Mouse (Mus musculus) C2C12 (cell line): ENCODE data around the gene Ptprm. TPM values are rescaled to one million over a fixed set of nuclear protein-coding genes. Genes with fewer than 3 reads are reported as not detected.

Source experiments
- H3K27me3 ChIP-seq: one replicate; pipeline ENCODE4 v1.6.1; 2011; ENCODE audit not compliant: control insufficient read depth, insufficient read depth, insufficient read length
- H3K36me3 ChIP-seq: one replicate; pipeline ENCODE4 v1.6.1; 2011; ENCODE audit not compliant: control insufficient read depth, insufficient read depth
- H3K4me3 ChIP-seq: one replicate; pipeline ENCODE4 v1.5.1; 2011; ENCODE audit warnings: mild to moderate bottlenecking, control low read depth; ENCODE audit not compliant: poor library complexity, insufficient read depth, severe bottlenecking
- H3K79me2 ChIP-seq: one replicate; pipeline ENCODE4 v1.6.1; 2011; ENCODE audit not compliant: control insufficient read depth, insufficient read depth
- H3K79me3 ChIP-seq: one replicate; pipeline ENCODE4 v1.6.1; 2011; ENCODE audit warnings: low read depth, control low read depth
- H3ac ChIP-seq: one replicate; pipeline ENCODE3; 2011; ENCODE audit warnings: low read depth; ENCODE audit not compliant: control insufficient read depth, insufficient read length
- CEBPB ChIP-seq: IDR thresholded peaks from one replicate; pipeline ENCODE4 v1.6.1; 2011; ENCODE audit warnings: low read depth, mild to moderate bottlenecking, control low read depth, moderate library complexity
- CTCF ChIP-seq: IDR thresholded peaks from one replicate; pipeline ENCODE4 v1.5.1; 2011; ENCODE audit not compliant: control insufficient read depth, insufficient read depth, insufficient read length
- FOSL1 ChIP-seq: IDR thresholded peaks from one replicate; pipeline ENCODE4 v1.8.0; 2011; ENCODE audit warnings: mild to moderate bottlenecking, low read length; ENCODE audit not compliant: poor library complexity, insufficient read depth, severe bottlenecking
- MAX ChIP-seq: IDR thresholded peaks from one replicate; pipeline ENCODE4 v1.6.1; 2011; ENCODE audit warnings: mild to moderate bottlenecking, control low read depth
- MYOD1 ChIP-seq: IDR thresholded peaks from one replicate; pipeline ENCODE4 v1.6.1; 2011; ENCODE audit warnings: low read depth; ENCODE audit not compliant: control insufficient read depth, insufficient read length
- MYOG ChIP-seq: IDR thresholded peaks from one replicate; pipeline ENCODE4 v1.6.1; 2011; ENCODE audit not compliant: control insufficient read depth, insufficient read length; ENCODE audit errors: extremely low read depth
- USF1 ChIP-seq: IDR thresholded peaks from one replicate; pipeline ENCODE4 v1.6.1; 2011; ENCODE audit warnings: low read depth, mild to moderate bottlenecking, control low read depth, moderate library complexity
- polyA plus RNA-seq: library from polyadenylated mRNA; unstranded; fragments of >200 nt; fragmentation: generic; extraction: Trizol; gene quantifications from one replicate; pipeline ENCODE4 v1.2.1, GENCODE M21; 2012; ENCODE audit warnings: missing spikeins

Ptprm gene
- polyA plus RNA-seq, 1 experiment: 4.4 TPM

GRCm38 (mm10) chr17:66813786-66814185 is 540.5 kb downstream of the Ptprm start:
- TF ChIP-seq CTCF (no peak), FOSL1 (no peak), CEBPB (no peak), MYOG (no peak), MYOD1 (no peak), MAX (no peak), USF1 (no peak)

GRCm38 (mm10) chr17:66813346-66813745 is 540.9 kb downstream of the Ptprm start:
- TF ChIP-seq MAX: no peak
- no peak for TF ChIP-seq CEBPB
- TF ChIP-seq MYOD1: no peak
- TF ChIP-seq CTCF: no peak
- TF ChIP-seq USF1: no peak
- TF ChIP-seq FOSL1: no peak
- no peak for TF ChIP-seq MYOG
- no peaks in the 10 kb centered on the region for H3K36me3 ChIP-seq
- no peaks in the 10 kb centered on the region for H3K79me3 ChIP-seq
- no peak overlapping the region for H3ac ChIP-seq
- no peaks in the 10 kb centered on the region for H3K27me3 ChIP-seq
- H3K79me2 ChIP-seq: no peaks in the 10 kb centered on the region
- no peak overlapping the region for H3K4me3 ChIP-seq

More at GRCm38 (mm10) chr17:66813786-66814185, 540.5 kb downstream of the Ptprm start:
- H3K79me3 ChIP-seq: no peaks in the 10 kb centered on the region
- no peak overlapping the region for H3ac ChIP-seq
- no peak overlapping the region for H3K4me3 ChIP-seq
- no peaks in the 10 kb centered on the region for H3K36me3 ChIP-seq
- no peaks in the 10 kb centered on the region for H3K27me3 ChIP-seq
- H3K79me2 ChIP-seq: no peaks in the 10 kb centered on the region

GRCm38 (mm10) chr17:66809786-66810185 is 544.5 kb downstream of the Ptprm start:
- no peaks in the 10 kb centered on the region for H3K79me3 ChIP-seq

GRCm38 (mm10) chr17:66808186-66808585 is 546.1 kb downstream of the Ptprm start:
- H3ac ChIP-seq: no peak overlapping the region
- H3K27me3 ChIP-seq: no peaks in the 10 kb centered on the region
- no peak overlapping the region for H3K4me3 ChIP-seq
- no peaks in the 10 kb centered on the region for H3K79me3 ChIP-seq
- no peak for TF ChIP-seq MYOD1
- TF ChIP-seq CEBPB: no peak
- TF ChIP-seq USF1: no peak
- no peak for TF ChIP-seq MAX
- no peak for TF ChIP-seq MYOG
- TF ChIP-seq CTCF: no peak
- no peaks in the 10 kb centered on the region for H3K36me3 ChIP-seq
- no peaks in the 10 kb centered on the region for H3K79me2 ChIP-seq

More at GRCm38 (mm10) chr17:66809786-66810185, 544.5 kb downstream of the Ptprm start:
- TF ChIP-seq MYOD1 (no peak), MAX (no peak), FOSL1 (no peak), CEBPB (no peak), MYOG (no peak), CTCF (no peak), USF1 (no peak)
- Histone ChIP-seq H3K79me2 (no peaks in the 10 kb centered on the region), H3K36me3 (no peaks in the 10 kb centered on the region), H3K4me3 (no peak overlapping the region), H3ac (no peak overlapping the region), H3K27me3 (no peaks in the 10 kb centered on the region)

- no peaks in the 10 kb centered on the region for H3K79me3 ChIP-seq
- no peaks in the 10 kb centered on the region for H3K27me3 ChIP-seq
- H3K79me2 ChIP-seq: no peaks in the 10 kb centered on the region
- no peak overlapping the region for H3K4me3 ChIP-seq
- H3K36me3 ChIP-seq: no peaks in the 10 kb centered on the region
- no peak overlapping the region for H3ac ChIP-seq
- TF ChIP-seq CTCF: no peak
- no peak for TF ChIP-seq MAX
- no peak for TF ChIP-seq FOSL1
- no peak for TF ChIP-seq USF1
- no peak for TF ChIP-seq CEBPB
- no peak for TF ChIP-seq MYOG
- no peak for TF ChIP-seq MYOD1
These were observed 552.2 kb downstream of the Ptprm start for GRCm38 (mm10) chr17:66801831-66802687.

GRCm38 (mm10) chr17:66800231-66800630 is 554.0 kb downstream of the Ptprm start:
- H3K36me3 ChIP-seq: no peaks in the 10 kb centered on the region
- no peak overlapping the region for H3ac ChIP-seq
- TF ChIP-seq MYOD1 (no peak), MAX (no peak), CEBPB (no peak), FOSL1 (no peak), MYOG (no peak), CTCF (no peak), USF1 (no peak)
- H3K27me3 ChIP-seq: no peaks in the 10 kb centered on the region
- H3K4me3 ChIP-seq: no peak overlapping the region
- no peaks in the 10 kb centered on the region for H3K79me2 ChIP-seq
- no peaks in the 10 kb centered on the region for H3K79me3 ChIP-seq
